Mouse (Mus musculus) thymus, adult 18-20 months (tissue): ENCODE data around the gene Fkbp5.

Experiments used
- DNase-seq, 2 experiments: peaks; one replicate each; pipeline ENCODE4 v3.0.0; 2022; ENCODE audit warnings: mixed read lengths in 2 of 2

Fkbp5 gene

GRCm38 (mm10) chr17:28523355-28524008 is 6.2 kb upstream of the Fkbp5 start:
- DNase-seq: no peak

GRCm38 (mm10) chr17:28522623-28523354 is 5.5 kb upstream of the Fkbp5 start:
- DNase-seq: peak; percentile 93 to 96

DNA sequence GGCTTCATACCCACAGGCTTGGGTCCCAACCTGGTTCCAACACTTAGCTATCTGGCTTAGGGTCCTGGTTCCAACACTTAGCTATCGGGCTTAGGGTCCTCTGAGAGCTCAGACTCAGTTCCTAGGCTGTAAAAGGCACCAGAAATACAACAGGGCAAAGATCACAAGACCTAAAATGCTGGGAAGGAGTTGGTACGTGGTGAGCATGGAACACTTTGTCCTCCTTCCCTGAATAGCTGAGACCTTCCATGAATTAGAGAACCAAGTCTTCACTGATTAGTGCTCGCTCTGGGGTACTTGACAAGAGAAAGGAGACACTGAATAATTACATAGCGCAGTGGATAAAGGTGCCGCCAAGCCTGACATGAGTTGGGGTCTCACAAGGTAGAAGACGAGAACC is 4.6 kb upstream of the Fkbp5 start:
- DNase-seq: no peak

- DNase-seq: peak; percentile 39 to 66
These were observed 3.9 kb upstream of the Fkbp5 start for GRCm38 (mm10) chr17:28521071-28521726.

GRCm38 (mm10) chr17:28520561-28520960 is 3.2 kb upstream of the Fkbp5 start:
- no peak for DNase-seq

- no peak for DNase-seq
These were observed 2.5 kb upstream of the Fkbp5 start for GRCm38 (mm10) chr17:28519827-28520226.

DNA sequence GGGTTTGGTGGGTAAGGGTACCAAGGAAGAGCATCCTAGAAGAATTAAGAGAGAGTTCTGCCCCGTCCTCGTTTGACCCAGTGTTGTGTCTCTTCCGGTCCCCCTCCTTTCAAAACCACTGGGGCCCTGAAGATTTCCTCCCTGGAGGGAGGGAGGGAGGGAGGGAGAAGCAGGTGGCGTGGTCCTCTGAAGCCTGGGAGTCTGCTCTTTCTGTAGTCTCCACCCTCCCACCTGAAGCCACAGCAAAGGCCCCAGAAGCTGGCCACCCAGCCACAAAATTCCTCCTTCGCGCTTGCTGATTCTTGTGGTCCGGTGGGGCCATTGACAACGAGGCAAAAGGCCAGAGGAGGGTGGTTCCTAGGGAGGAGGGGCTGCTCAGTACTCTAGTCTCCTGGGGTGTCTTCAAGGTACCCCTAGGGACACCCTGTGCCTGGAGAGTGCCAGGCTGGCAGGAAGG is 1.3 kb upstream of the Fkbp5 start:
- DNase-seq: peak; percentile 67 to 82

DNA sequence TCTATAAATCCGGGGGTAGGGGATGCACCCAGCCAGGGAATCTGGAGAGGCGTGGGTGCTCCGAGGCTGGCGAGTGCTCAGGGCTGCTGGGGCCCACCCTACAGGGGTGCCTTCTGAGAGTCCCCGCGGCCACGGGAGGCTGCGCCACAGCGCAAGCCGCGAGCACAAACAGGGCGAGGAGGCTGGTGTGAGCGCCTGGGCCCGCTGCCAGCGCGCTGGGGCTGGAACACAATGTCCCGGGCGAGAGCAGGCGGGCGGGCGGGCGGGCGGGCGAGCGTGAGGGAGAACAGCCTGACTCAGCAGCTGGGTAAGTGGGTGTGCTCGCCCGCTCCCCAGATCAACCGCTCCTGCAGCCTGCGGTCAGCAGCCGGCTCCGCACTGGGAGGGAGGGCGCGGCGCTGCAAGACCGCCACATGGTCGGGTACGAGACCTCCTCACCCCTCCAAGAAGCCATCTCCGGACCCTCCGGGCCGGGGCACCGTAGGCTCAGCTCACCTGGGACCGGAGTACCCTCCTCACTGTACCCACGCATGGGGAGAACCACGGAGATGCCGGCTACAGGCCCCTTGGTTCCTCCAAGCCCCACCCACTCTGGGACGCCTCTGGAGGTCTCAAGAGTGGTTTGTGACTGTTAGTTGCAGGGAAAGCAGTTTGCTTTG is 758 bp upstream of the Fkbp5 start:
- peak; percentile 79 to 83 for DNase-seq

DNA sequence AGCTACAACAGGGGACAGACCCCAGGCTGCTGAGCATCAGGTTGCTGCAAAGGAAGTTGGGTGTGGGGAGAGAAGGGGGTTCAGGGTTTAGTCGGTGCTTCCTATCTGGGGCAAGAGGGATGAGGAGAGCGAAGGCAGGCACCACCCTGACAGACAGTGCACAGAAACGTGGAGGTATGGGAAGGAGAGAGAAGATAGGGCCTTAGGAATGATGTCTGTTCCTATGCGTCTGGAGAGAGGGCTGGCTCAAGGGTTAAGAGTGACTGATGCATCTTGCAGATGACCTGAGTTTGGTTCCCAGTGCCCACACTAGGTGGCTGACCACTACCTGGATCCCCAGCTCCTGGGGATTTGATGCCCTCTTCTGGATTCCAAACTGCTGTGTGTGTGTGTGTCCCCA is 446 bp downstream of the Fkbp5 start:
- DNase-seq: peak in 1 of 2 experiments; percentile 70

GRCm38 (mm10) chr17:28515431-28516341 is 1.6 kb downstream of the Fkbp5 start:
- peak; percentile 59 to 72 for DNase-seq

GRCm38 (mm10) chr17:28514555-28514954 is 2.8 kb downstream of the Fkbp5 start:
- no peak for DNase-seq

DNA sequence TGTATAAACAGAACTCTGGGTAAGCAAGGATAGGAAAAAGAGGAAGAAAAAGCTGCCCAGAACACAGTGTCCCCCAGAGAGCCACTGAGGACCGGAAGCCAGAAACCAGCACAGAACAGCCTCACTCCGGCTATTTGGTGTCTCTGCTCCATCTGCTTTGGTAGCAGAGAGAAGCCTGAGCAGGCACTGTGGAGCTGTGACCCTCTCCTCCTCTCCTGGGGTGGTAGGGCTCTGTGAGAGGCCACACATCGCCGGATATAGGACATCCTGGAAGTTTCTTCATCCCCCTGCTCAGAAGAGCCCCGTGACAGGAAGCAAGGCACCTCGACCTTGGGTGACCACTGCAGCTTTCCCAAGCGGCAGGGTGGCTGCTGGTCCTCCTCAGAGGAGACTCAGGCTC is 3.5 kb downstream of the Fkbp5 start:
- DNase-seq: no peak

GRCm38 (mm10) chr17:28513337-28513736 is 4.0 kb downstream of the Fkbp5 start:
- DNase-seq: no peak

- no peak for DNase-seq
These were observed 4.6 kb downstream of the Fkbp5 start for GRCm38 (mm10) chr17:28512696-28513095.

GRCm38 (mm10) chr17:28511616-28512541 is 5.4 kb downstream of the Fkbp5 start:
- no peak for DNase-seq

DNA sequence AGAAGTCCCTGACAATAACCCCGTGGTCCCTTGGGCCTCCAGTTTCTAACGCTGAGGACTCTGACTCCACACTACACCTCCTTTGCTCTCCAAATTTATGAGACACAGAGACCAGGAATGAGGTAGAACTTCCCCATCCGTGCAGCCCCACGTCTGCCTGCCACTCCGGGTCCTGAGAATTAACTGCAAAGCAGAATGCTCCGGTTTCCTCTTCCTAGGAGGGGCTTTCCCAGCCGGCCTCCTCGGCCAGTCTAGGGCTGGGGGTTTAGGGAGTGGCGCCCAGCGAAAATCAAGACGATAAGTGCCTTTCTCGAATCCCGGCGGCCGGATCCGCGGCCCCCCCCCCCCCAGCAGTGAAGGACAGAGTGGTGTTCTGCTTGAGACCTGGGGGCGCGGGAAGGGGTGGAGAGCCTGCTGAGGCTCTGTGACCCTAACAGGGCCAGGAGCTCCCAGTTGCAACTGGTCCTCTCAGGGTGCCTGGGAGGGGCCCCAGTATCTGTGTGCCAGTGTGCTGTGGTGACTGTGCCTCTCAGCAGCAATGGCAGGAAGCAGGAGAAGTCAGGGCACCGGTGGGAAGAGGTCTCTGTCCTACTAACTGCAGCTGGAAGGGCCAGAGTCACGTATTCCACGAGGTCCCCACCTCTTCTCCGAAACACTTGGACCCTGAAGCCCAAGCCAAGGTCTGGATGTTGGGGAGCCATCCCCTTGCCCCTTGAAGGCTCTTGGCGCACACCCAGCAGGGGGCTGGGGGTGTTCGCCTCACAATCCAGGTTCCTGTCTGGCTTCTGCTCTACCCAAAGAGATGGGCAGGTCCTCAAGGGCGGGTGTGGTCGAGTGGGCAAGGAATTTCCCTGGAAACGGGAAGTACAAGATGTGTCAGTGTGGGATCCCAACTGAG is 6.6 kb downstream of the Fkbp5 start:
- no peak for DNase-seq

GRCm38 (mm10) chr17:28507496-28507895 is 9.8 kb downstream of the Fkbp5 start:
- no peak for DNase-seq

DNA sequence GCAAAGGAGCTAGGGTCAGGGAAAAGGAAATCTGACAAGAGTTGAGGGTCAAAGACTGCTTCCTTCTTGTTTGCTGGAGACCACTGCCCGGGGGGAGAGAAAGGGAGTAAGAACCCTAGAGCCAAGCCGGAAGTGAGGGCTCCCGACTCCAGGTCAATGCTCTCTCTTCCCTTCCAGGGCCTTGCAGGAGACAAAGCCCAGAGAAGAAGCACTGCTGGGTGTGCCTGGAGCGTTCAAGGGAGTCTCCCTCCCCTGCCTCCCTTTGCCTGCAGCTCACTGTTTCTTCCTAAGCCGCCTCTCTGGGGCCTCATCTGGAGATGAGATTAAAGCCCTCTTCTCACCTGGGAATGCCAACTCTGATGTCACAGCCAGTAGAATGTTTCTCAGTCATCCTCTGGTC is 10.4 kb downstream of the Fkbp5 start:
- no peak for DNase-seq

- no peak for DNase-seq
These were observed 11.7 kb downstream of the Fkbp5 start for GRCm38 (mm10) chr17:28505591-28505990.

DNA sequence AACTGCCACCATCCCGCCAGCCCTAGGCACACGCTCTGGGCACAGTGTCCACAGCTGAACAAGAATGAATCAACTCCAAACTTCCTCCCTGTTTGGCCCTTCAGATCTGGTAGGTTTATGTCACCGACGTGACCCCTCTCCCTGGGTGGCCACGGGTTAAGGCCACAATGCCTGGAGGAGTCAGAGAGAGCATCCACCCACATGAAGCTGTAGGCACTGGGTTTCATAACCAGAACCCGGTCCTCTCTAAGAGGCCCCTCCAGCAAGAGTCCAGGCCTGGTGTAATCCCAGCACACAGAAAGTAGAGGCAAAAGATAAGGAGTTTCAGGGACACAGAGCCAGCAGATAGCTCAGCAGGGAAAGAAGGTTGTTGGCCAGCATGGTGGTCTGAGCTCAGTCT is 13.1 kb downstream of the Fkbp5 start:
- DNase-seq: no peak
